Mouse (Mus musculus) cerebellum, adult 9-10 months (tissue): ENCODE results near the gene Gm10491.

Experiments used
- DNase-seq: peaks from one replicate; pipeline ENCODE4 v3.0.0; 2022

The Gm10491 gene

GRCm38 (mm10) chrX:7878495-7878894 is 29.1 kb downstream of the Gm10491 start:
- peak; percentile 67 for DNase-seq

GRCm38 (mm10) chrX:7878007-7878419 is 29.6 kb downstream of the Gm10491 start, which contains the start of gene Pim2:
TSS of gene Pim2 (plus strand) at chrX:7878262.
- peak; percentile 93 for DNase-seq

DNA sequence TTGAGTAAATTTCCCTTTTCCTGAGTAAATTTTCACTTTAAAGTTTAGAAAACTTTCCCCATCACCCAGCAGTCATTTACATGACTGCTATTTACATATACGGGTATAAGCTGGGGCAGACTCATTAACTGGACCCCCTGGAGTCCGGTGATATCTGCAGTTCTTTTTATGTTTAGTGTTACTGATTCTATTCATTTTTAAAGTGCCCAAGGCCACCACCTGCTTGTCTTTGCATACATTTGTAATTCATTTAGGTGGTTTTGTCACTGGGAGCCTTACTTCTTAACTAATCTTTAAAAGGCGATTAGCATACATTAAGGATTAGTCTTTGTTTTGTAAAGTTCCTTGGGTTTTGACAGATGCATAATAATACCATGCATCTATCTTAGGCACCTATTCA is 37.8 kb downstream of the Gm10491 start:
- DNase-seq, result no peak

GRCm38 (mm10) chrX:7868506-7868905 is 39.1 kb downstream of the Gm10491 start:
- DNase-seq, result no peak

- DNase-seq, result no peak
Observed at GRCm38 (mm10) chrX:7867141-7867540, 40.5 kb downstream of the Gm10491 start.

DNA sequence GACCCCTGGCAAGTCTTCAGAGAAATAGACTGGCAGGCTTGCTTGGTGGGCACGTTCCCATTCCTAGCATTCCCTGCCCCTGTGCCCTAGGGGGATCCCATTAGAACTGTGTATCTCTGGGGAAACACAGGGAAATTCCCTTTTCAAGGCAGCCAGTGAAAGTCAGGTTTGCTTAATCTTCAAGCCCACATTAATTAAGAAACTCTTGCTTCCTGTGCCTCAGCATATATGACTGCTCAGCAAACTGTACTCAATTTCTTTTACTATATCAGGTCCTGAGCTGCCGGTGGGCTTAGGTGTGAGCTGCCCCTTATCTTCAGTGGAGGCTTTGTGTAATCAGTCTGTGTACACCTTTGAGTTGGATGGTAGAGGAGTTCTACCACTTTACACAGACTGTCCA is 41.8 kb downstream of the Gm10491 start:
- DNase-seq, result no peak

DNA sequence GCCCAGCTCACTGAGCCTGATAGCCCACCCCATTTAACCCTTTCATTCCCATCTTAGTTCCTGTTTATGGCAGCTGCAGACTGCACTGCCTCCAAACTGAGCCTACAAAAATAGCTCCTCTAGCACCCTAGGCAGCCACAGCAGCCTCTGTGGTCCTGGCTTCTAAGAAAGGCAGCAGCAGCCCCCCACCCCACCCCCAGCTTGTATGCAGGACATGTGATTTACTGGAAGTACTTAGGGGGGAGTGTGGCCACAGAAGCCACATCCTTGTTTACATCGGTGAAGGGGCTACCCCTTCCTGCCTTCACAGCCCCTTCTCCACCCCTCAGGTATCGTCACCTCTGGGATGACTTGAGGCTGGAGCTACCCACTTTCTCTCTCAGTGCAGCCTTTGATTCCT is 42.3 kb downstream of the Gm10491 start:
- no peak for DNase-seq

GRCm38 (mm10) chrX:7864551-7864950 is 43.1 kb downstream of the Gm10491 start:
- DNase-seq, result no peak

- DNase-seq, result no peak
Observed at GRCm38 (mm10) chrX:7863181-7863580, 44.5 kb downstream of the Gm10491 start.

GRCm38 (mm10) chrX:7859191-7859753 is 48.4 kb downstream of the Gm10491 start:
- no peak for DNase-seq
